Mouse (Mus musculus) B cell, adult (primary cell): ENCODE data around the gene Ubald2. TPM values are rescaled to one million over a fixed set of nuclear protein-coding genes. Genes with fewer than 3 reads are reported as not detected.

Experiments
- total RNA-seq: library from RNA; stranded (reverse); gene quantifications from 4 replicates; pipeline ENCODE4 v1.2.4, GENCODE M21; 2023; ENCODE audit not compliant: inconsistent age

Ubald2 gene
- total RNA-seq = 67.5 to 79.6 TPM (median 71.8 TPM) in 4 replicates

DNA sequence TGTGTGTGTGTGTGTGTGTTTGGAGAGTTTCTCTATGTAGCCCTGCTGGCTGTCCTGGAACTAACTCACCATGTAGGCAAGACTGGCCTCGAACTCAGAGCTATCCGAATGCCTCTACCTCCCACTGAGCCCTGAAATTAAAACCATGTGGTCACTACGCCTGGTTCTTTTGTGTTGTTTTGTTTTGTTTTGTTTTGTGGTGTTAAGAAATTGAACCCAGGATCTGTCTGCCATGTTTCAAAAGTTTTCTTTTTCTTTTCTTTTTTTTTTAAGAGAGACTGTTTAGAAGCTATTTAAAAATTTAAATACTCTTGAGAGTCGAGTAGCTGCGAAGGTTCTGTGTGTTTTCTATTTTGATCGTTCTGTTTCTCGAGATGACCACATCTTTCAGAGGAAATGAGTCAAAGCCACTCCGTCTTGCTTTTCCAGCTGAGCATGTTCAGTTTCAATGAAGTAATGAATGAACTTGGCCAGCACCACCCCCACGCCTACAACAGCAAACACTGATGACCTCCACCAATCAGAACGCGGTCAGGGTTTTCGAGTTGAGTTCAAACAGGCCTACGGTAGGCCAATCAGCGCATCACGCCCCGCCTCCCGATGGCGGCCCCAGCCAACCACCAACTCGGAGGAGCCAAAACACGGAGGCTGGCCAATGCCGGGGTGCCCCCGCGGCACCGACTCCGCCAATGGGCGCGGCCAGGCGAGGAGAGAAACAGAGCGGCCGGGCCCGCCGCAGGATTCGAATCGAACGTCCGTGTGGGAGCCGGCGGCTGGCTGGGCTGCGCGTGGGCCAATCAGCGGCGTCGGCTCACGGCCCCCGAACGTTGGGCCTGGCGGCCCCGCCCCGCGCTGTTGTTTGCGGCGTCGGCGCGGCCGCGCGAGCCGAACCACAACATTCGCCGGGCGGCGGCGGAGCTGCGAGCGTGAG lies at the start of gene Ubald2:
Gene Ubald2 (plus strand): TSS at position 739 of the 931 bp plus-strand sequence.

DNA sequence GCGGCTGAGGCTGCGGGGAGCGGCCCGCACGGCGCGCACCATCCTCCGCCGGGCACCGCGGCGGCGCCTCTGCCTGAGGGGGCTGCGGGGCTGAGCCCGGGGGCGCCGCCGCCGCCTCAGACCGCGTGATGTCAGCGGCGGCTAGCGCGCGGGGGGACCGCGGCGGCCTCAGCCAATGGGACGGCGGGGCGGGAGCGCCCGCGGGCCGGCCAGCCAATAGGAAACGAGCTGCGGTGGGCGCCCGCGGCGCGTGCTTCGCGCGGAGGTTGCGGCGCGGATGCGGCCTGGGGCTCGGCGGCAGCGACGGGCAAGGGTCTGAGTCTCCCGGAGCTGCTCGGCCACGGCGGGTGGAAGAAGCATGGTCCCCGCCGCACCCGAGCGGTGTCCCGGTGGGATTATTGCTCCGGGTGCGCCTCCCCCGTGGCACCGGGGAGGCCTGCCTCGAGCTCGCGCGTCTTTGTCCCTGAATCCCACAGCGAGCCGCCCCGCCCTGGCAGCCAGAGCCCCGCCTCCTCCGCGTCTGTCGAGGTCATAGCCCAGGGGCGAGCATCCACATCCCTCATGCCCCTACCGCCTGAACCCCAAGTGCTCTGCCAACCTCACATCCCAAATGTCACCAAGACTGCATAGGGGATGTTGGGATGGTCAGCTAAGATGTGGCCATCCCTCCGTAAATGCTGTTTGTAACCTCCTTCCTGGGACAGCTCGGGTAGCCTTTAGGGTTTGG lies 20.8 kb upstream of the Ubald2 start, which contains the start of gene Rnf157:
Gene Rnf157 (minus strand): TSS at position 129 of the 727 bp plus-strand sequence.

DNA sequence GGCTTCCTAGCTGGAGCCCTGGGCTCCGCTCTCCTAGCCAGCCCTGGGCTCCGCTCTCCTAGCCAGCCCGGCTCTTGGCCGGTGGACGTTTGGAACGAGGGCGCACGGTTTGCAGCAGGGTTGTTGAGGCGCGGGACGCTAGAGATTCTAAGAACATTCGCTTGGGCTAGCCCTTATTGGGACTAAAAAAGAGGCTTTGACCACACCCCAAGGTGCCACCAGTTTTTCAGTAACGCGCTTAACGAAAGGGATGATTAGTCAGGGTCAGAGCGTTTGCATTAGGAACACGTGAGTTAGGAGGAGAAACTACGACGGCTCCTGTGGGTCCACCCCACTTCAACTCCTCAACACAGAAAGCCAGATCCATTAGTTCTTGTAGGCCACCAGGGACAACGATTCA lies 32.2 kb downstream of the Ubald2 start, which contains the start of gene Qrich2:
Gene Qrich2 (minus strand): TSS at position 101 of the 400 bp plus-strand sequence.

Other genes with a start within 250 kb of the Ubald2 start
- 43.7 to 50.4 TPM (median 47.7 TPM) in 4 replicates for gene Ten1, start 235.2 kb upstream of the Ubald2 start, total RNA-seq
- 22.1 to 31.2 TPM (median 24.6 TPM) in 4 replicates for gene Acox1, start 235.0 kb upstream of the Ubald2 start, total RNA-seq
- 0.09 to 0.26 TPM (median 0.14 TPM) in 4 replicates for gene Evpl, start 196.0 kb upstream of the Ubald2 start, total RNA-seq
- gene Srp68, start 159.9 kb upstream of the Ubald2 start, total RNA-seq = 54.6 to 63.6 TPM (median 60.0 TPM) in 4 replicates
- gene Galr2, start 153.2 kb upstream of the Ubald2 start, total RNA-seq = 0.42 TPM in 1 of 4 replicates, not detected in the others
- 57.5 to 66.5 TPM (median 60.3 TPM) in 4 replicates for gene Exoc7, start 126.9 kb upstream of the Ubald2 start, total RNA-seq
- 0.99 to 2.1 TPM (median 1.2 TPM) in 4 replicates for gene Foxj1, start 98.7 kb upstream of the Ubald2 start, total RNA-seq
- gene Rnf157, start 21.1 kb upstream of the Ubald2 start, total RNA-seq = 36.7 to 69.1 TPM (median 49.1 TPM) in 4 replicates
- 0.18 TPM in 1 of 4 replicates, not detected in the others for gene Qrich2, start 32.1 kb downstream of the Ubald2 start, total RNA-seq
- gene Prpsap1, start 60.1 kb downstream of the Ubald2 start, total RNA-seq = 79.3 to 86.5 TPM (median 80.9 TPM) in 4 replicates
- 0.27 to 0.51 TPM (median 0.36 TPM) in 4 replicates for gene Sphk1, start 96.8 kb downstream of the Ubald2 start, total RNA-seq
- gene Ube2o, start 147.4 kb downstream of the Ubald2 start, total RNA-seq = 22.5 to 26.3 TPM (median 24.5 TPM) in 4 replicates
- not detected in 4 replicates for gene Aanat, start 152.3 kb downstream of the Ubald2 start, total RNA-seq
- gene Rhbdf2, start 192.9 kb downstream of the Ubald2 start, total RNA-seq = 76.5 to 83.8 TPM (median 80.3 TPM) in 4 replicates
- not detected in 4 replicates for gene Prcd, start 219.4 kb downstream of the Ubald2 start, total RNA-seq
- gene Cygb, start 220.2 kb downstream of the Ubald2 start, total RNA-seq = not detected in 4 replicates